ENCODE assay signal across 19 mouse cellular contexts in genomic region chr12:84399135-84399534, GRCm38 (mm10). TPM values are rescaled to one million over a fixed set of nuclear protein-coding genes. Genes with fewer than 3 reads are reported as not detected.
DNase-seq lines count a peak whose midpoint lies in the region; ATAC-seq lines count a peak whose summit lies in the region.
"Had no signal": no experiment of that assay in that cellular context is flagged by ENCODE, and none has a peak within 500 bp of the region (broad histone marks: within the 10 kb centered on the region; RNA-seq: fewer than 3 reads in every experiment).

No protein-coding gene starts in this region.

- DNase-seq in kidney, adult 11 months: no peak
- DNase-seq in lung, postnatal 25 days (ENCODE audit: low spot score): no peak
- DNase-seq in ovary, postnatal 36 days (ENCODE audit: low spot score): no peak
- DNase-seq: cerebellum, adult 11 months; heart, adult 18-20 months; layer of hippocampus, adult 9-11 months; spleen, adult 18-20 months; thymus, postnatal 4 days had no signal

- ATAC-seq in kidney, embryonic 16.5 days (ENCODE audit: low FRiP score, low TSS enrichment): no peak
- ATAC-seq in intestine, embryonic 16.5 days: no peak
- no peak for ATAC-seq in stomach, embryonic 15.5 days (ENCODE audit: insufficient read depth, low FRiP score, low read depth)
- ATAC-seq: forebrain, embryonic 14.5 days had no signal

- peaks cover 4% of the 10 kb centered on the region; the same call in 1 of the 2 replicates for H3K4me1 ChIP-seq in kidney, embryonic 16.5 days (ENCODE audit: insufficient read depth, low read length)
- H3K4me1 ChIP-seq in brown adipose tissue, adult 24 weeks (ENCODE audit: control insufficient read depth, insufficient read depth, insufficient read length, low read length): peaks cover 6% of the 10 kb centered on the region
- peaks cover 8% of the 10 kb centered on the region for H3K4me1 ChIP-seq in intestine, embryonic 16.5 days (ENCODE audit: control insufficient read depth, insufficient read depth, low read length)
- H3K4me1 ChIP-seq in stomach, embryonic 15.5 days: 0 out of 2 replicates have a peak, but pooled peaks cover 4% of the 10 kb centered on the region
- H3K4me1 ChIP-seq: embryonic facial prominence, embryonic 15.5 days; hindbrain, embryonic 12.5 days; limb, embryonic 15.5 days; midbrain, embryonic 12.5 days had no signal

- H3K36me3 ChIP-seq in kidney, embryonic 16.5 days (ENCODE audit: insufficient read depth, low read length): no peaks in the 10 kb centered on the region
- H3K36me3 ChIP-seq in intestine, embryonic 16.5 days (ENCODE audit: control insufficient read depth, insufficient read depth, low read length): no peaks in the 10 kb centered on the region
- no peaks in the 10 kb centered on the region for H3K36me3 ChIP-seq in stomach, embryonic 15.5 days
- H3K36me3 ChIP-seq: embryonic facial prominence, embryonic 15.5 days; limb, embryonic 15.5 days; midbrain, embryonic 12.5 days had no signal

- H3K27me3 ChIP-seq in kidney, embryonic 16.5 days (ENCODE audit: insufficient read depth, low read length): no peaks in the 10 kb centered on the region
- no peaks in the 10 kb centered on the region for H3K27me3 ChIP-seq in intestine, embryonic 16.5 days (replicated peaks; ENCODE audit: control insufficient read depth, insufficient read depth, low read length)
- H3K27me3 ChIP-seq in stomach, embryonic 15.5 days (replicated peaks): no peaks in the 10 kb centered on the region
- H3K27me3 ChIP-seq: embryonic facial prominence, embryonic 15.5 days; hindbrain, embryonic 12.5 days; limb, embryonic 15.5 days; midbrain, embryonic 12.5 days had no signal

- H3K27ac ChIP-seq in kidney, embryonic 16.5 days (ENCODE audit: low read length): peak overlapping the region; percentile 65
- H3K27ac ChIP-seq in brown adipose tissue, adult 24 weeks (replicated peaks; ENCODE audit: low read depth, low read length): peak overlapping the region; percentile 87
- peak overlapping the region; percentile 87 for H3K27ac ChIP-seq in intestine, embryonic 16.5 days (ENCODE audit: low read length)
- H3K27ac ChIP-seq in stomach, embryonic 15.5 days: peak overlapping the region; percentile 68
- H3K27ac ChIP-seq: embryonic facial prominence, embryonic 15.5 days; hindbrain, embryonic 12.5 days; limb, embryonic 15.5 days; macrophage; midbrain, embryonic 12.5 days had no signal

- 76% methylated on average over 9 of the region's 9 CpGs for WGBS in kidney, embryonic 16.5 days
- WGBS in intestine, embryonic 16.5 days: 65% methylated on average over 9 of the region's 9 CpGs
- WGBS in stomach, embryonic 15.5 days: 70% methylated on average over 9 of the region's 9 CpGs

- no peak overlapping the region for H3K4me3 ChIP-seq in kidney, embryonic 16.5 days (ENCODE audit: low read length)
- no peak overlapping the region for H3K4me3 ChIP-seq in brown adipose tissue, adult 24 weeks (ENCODE audit: insufficient read depth, low read depth, low read length)
- H3K4me3 ChIP-seq in intestine, embryonic 16.5 days (ENCODE audit: low read length): peak overlapping the region; percentile 41
- H3K4me3 ChIP-seq in stomach, embryonic 15.5 days (replicated peaks): no peak overlapping the region
- H3K4me3 ChIP-seq: embryonic facial prominence, embryonic 15.5 days; hindbrain, embryonic 12.5 days; limb, embryonic 15.5 days; midbrain, embryonic 12.5 days; myocyte had no signal

- H3K4me2 ChIP-seq in kidney, embryonic 16.5 days (replicated peaks; ENCODE audit: low read depth, low read length): 0 out of 2 replicates have a peak overlapping the region, but pooled peaks have one; percentile 10
- peak overlapping the region; percentile 43 for H3K4me2 ChIP-seq in intestine, embryonic 16.5 days (ENCODE audit: low read depth, low read length)
- H3K4me2 ChIP-seq in stomach, embryonic 15.5 days: no peak overlapping the region
- H3K4me2 ChIP-seq: embryonic facial prominence, embryonic 15.5 days; hindbrain, embryonic 12.5 days; limb, embryonic 15.5 days; midbrain, embryonic 12.5 days had no signal

- H3K9ac ChIP-seq in kidney, embryonic 16.5 days (replicated peaks; ENCODE audit: low read length): no peak overlapping the region
- H3K9ac ChIP-seq in intestine, embryonic 16.5 days (ENCODE audit: low read depth, low read length): 0 out of 2 replicates have a peak overlapping the region, but pooled peaks have one; percentile 1
- no peak overlapping the region for H3K9ac ChIP-seq in stomach, embryonic 15.5 days
- H3K9ac ChIP-seq: embryonic facial prominence, embryonic 15.5 days; hindbrain, embryonic 12.5 days; limb, embryonic 15.5 days; midbrain, embryonic 12.5 days had no signal

- H3K9me3 ChIP-seq in kidney, embryonic 16.5 days (ENCODE audit: low read length): no peaks in the 10 kb centered on the region
- H3K9me3 ChIP-seq in intestine, embryonic 16.5 days (ENCODE audit: control insufficient read depth, low read length): no peaks in the 10 kb centered on the region
- no peaks in the 10 kb centered on the region for H3K9me3 ChIP-seq in stomach, embryonic 15.5 days
- H3K9me3 ChIP-seq: embryonic facial prominence, embryonic 15.5 days; hindbrain, embryonic 12.5 days; limb, embryonic 15.5 days; midbrain, embryonic 12.5 days had no signal

RNA-seq across cellular contexts. Expression of gene Entpd5, which starts 9.7 kb away (rescaled TPM):
- polyA plus RNA-seq in kidney, embryonic 16.5 days (2015; fragmentation: Nextera tagmentation; extraction: Ambion mirVana): 57.7 and 68.8 TPM in 2 replicates
- 78.5 and 97.3 TPM in 2 replicates for polyA plus RNA-seq in brown adipose tissue, adult 24 weeks (2012; ENCODE audit: insufficient read depth, insufficient read length, missing spikeins)
- 53.0 and 60.2 TPM in 2 replicates for polyA plus RNA-seq in intestine, embryonic 16.5 days (2015; fragmentation: Nextera tagmentation; extraction: Ambion mirVana)
- 19.2 and 22.2 TPM in 2 replicates for polyA plus RNA-seq in stomach, embryonic 15.5 days (2015; fragmentation: Nextera tagmentation; extraction: Ambion mirVana)

RNA-seq across cellular contexts. Expression of gene Bbof1, which starts 9.7 kb away (rescaled TPM):
- polyA plus RNA-seq in kidney, embryonic 16.5 days (2015; fragmentation: Nextera tagmentation; extraction: Ambion mirVana): 1.5 and 2.2 TPM in 2 replicates
- 11.5 and 16.1 TPM in 2 replicates for polyA plus RNA-seq in brown adipose tissue, adult 24 weeks (2012; ENCODE audit: insufficient read depth, insufficient read length, missing spikeins)
- 0.56 and 0.84 TPM in 2 replicates for polyA plus RNA-seq in intestine, embryonic 16.5 days (2015; fragmentation: Nextera tagmentation; extraction: Ambion mirVana)
- polyA plus RNA-seq in stomach, embryonic 15.5 days (2015; fragmentation: Nextera tagmentation; extraction: Ambion mirVana): 1.4 and 1.5 TPM in 2 replicates

RNA-seq across cellular contexts. Expression of gene Rnf113a2, which starts 17.9 kb away (rescaled TPM):
- polyA plus RNA-seq in kidney, embryonic 16.5 days (2015; fragmentation: Nextera tagmentation; extraction: Ambion mirVana): 22.3 and 23.0 TPM in 2 replicates
- 11.2 and 14.2 TPM in 2 replicates for polyA plus RNA-seq in brown adipose tissue, adult 24 weeks (2012; ENCODE audit: insufficient read depth, insufficient read length, missing spikeins)
- 20.0 and 23.3 TPM in 2 replicates for polyA plus RNA-seq in intestine, embryonic 16.5 days (2015; fragmentation: Nextera tagmentation; extraction: Ambion mirVana)
- polyA plus RNA-seq in stomach, embryonic 15.5 days (2015; fragmentation: Nextera tagmentation; extraction: Ambion mirVana): 26.2 and 26.7 TPM in 2 replicates

RNA-seq across cellular contexts. Expression of gene Fam161b, which starts 37.5 kb away (rescaled TPM):
- polyA plus RNA-seq in kidney, embryonic 16.5 days (2015; fragmentation: Nextera tagmentation; extraction: Ambion mirVana): 4.0 and 4.6 TPM in 2 replicates
- polyA plus RNA-seq in brown adipose tissue, adult 24 weeks (2012; ENCODE audit: insufficient read depth, insufficient read length, missing spikeins): 3.1 and 4.3 TPM in 2 replicates
- polyA plus RNA-seq in intestine, embryonic 16.5 days (2015; fragmentation: Nextera tagmentation; extraction: Ambion mirVana): 2.3 and 3.3 TPM in 2 replicates
- 2.6 and 3.0 TPM in 2 replicates for polyA plus RNA-seq in stomach, embryonic 15.5 days (2015; fragmentation: Nextera tagmentation; extraction: Ambion mirVana)

RNA-seq across cellular contexts. Expression of gene Coq6, which starts 37.7 kb away (rescaled TPM):
- 54.3 and 56.0 TPM in 2 replicates for polyA plus RNA-seq in kidney, embryonic 16.5 days (2015; fragmentation: Nextera tagmentation; extraction: Ambion mirVana)
- polyA plus RNA-seq in brown adipose tissue, adult 24 weeks (2012; ENCODE audit: insufficient read depth, insufficient read length, missing spikeins): 153 and 163 TPM in 2 replicates
- 51.2 and 53.8 TPM in 2 replicates for polyA plus RNA-seq in intestine, embryonic 16.5 days (2015; fragmentation: Nextera tagmentation; extraction: Ambion mirVana)
- 42.0 and 42.8 TPM in 2 replicates for polyA plus RNA-seq in stomach, embryonic 15.5 days (2015; fragmentation: Nextera tagmentation; extraction: Ambion mirVana)
